Mouse (Mus musculus): ENCODE measurements at regions not wholly inside any gene's neighbourhood (a gene's known extent, or its start where the extent isn't known, plus 50 kb on each side); places are given as distances from the start of the nearest gene placed in this dataset.

DNA sequence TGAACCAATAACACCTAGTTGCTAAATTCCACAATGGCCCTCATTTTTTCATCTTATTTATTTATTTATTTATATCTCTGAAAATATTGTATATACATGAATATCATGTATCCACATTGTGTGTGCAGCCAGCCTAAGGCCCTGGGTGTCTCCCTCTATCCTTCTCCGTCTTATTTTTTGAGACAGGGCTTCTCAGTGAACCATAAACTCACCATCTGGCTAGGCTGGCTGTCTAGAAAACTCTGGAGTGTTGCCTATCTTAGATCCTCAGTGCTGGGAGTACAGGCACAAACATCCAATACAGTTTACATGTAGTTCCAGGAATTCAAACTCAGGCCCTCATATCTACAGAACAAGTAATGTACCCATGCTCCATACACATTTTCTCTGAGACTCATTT is 139.7 kb upstream of the Chrm2 start:
- Histone ChIP-seq H3K4me2 (ENCODE audit: low read length) (no peak overlapping the region), H3K9me3 (replicated peaks; ENCODE audit: control insufficient read depth, low read length) (no peaks in the 10 kb centered on the region), H3K27ac (ENCODE audit: low read depth, low read length) (no peak overlapping the region), H3K9ac (ENCODE audit: low read length) (no peak overlapping the region), H3K27me3 (replicated peaks; ENCODE audit: control insufficient read depth, insufficient read depth, low read length) (no peaks in the 10 kb centered on the region), H3K4me3 (ENCODE audit: low read depth, low read length) (no peak overlapping the region), H3K36me3 (ENCODE audit: control insufficient read depth, insufficient read depth, low read length) (no peaks in the 10 kb centered on the region), H3K4me1 (ENCODE audit: control insufficient read depth, insufficient read depth, low read length) (no peaks in the 10 kb centered on the region)
- ATAC-seq (no peak), DNase-seq (ENCODE audit: low spot score) (no peak)
- 87% methylated on average over 1 of the region's 1 CpGs for WGBS

DNA sequence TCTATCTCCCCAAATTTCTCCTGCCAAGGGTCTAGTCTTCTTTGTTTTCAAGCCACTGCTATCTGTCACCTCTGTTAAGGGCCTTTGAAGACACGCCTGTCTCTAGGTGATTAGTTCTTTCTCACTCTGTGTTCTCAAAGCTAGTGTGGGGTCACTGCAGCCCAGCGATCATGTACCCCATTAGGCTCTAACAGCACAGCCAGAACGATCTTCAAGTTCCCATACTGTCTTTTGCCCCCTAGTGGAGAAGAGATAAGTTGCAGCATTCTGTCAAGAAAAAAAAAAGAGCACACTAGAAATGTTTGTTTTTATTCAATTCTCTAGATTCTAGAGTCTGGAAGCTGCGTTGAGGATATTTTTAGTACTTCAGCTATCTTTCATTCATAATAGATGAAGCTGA is 138.8 kb upstream of the Chrm2 start:
- ATAC-seq: no peak
- Histone ChIP-seq H3K27ac (ENCODE audit: low read depth, low read length) (no peak overlapping the region), H3K4me1 (ENCODE audit: control insufficient read depth, insufficient read depth, low read length) (no peaks in the 10 kb centered on the region), H3K9ac (ENCODE audit: low read length) (no peak overlapping the region), H3K9me3 (replicated peaks; ENCODE audit: control insufficient read depth, low read length) (no peaks in the 10 kb centered on the region), H3K4me3 (ENCODE audit: low read depth, low read length) (no peak overlapping the region), H3K27me3 (replicated peaks; ENCODE audit: control insufficient read depth, insufficient read depth, low read length) (no peaks in the 10 kb centered on the region), H3K36me3 (ENCODE audit: control insufficient read depth, insufficient read depth, low read length) (no peaks in the 10 kb centered on the region), H3K4me2 (ENCODE audit: low read length) (no peak overlapping the region)
- WGBS: 28% methylated on average over 4 of the region's 4 CpGs
- DNase-seq (ENCODE audit: low spot score): peak; percentile 72

DNA sequence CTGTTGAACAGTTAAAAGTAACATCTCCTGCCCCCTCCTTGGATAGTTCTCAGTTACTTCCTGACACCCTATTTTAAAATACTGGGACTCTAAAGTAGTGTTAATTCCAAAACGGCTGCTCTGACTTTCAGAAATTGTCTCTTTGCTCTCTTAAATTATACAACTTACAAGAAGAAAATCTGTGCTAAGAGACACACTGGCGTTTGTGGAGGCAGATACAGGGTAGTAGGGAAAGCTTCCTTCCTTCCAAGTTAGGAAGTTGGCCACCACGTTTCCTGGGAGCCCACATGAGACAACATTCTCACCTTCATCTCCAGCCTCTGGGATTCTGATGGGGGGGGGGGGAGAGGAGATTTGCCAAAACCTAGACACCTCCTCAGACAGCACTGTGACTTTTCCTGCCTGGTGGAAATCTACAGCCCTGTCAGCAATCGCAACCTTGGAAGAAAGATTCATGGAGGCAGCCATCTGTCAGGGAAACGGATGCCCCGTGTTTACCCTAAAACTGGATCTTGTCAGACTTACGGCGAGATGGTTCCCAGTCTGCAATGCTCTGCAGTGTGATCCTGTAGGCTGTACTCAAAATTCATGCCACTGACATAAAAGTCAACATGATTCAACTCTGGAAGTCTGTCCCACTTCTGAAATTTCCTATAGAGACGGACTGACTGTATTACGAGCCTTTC is 121.0 kb upstream of the Chrm2 start:
- ATAC-seq (peak; percentile 52; the same call in 1 of the 2 replicates), DNase-seq (ENCODE audit: low spot score) (peak; percentile 8)
- 85% methylated on average over 10 of the region's 10 CpGs for WGBS

DNA sequence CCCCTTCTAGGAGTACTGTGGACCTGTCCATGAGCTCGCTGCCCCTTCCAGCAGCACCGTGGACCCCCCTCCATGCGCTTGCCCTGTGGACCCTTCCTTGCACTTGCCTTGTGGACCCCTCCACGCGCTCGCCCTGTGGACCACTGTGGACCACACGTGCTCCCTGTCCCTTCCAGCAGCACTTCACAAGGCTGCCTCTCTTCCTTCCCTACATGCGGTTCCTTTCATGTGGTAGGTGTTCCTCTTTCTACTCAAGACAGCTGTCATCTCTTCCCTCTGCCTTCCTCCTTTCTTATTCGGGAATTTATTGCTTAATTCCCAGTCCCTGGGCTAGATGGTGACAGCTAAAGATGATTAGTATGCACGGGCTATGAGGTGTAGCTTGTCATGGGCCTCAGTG is 101.2 kb upstream of the Chrm2 start:
- Histone ChIP-seq H3K9me3 (replicated peaks; ENCODE audit: control insufficient read depth, low read length) (no peaks in the 10 kb centered on the region), H3K27ac (ENCODE audit: low read depth, low read length) (no peak overlapping the region), H3K4me3 (ENCODE audit: low read depth, low read length) (no peak overlapping the region), H3K36me3 (ENCODE audit: control insufficient read depth, insufficient read depth, low read length) (no peaks in the 10 kb centered on the region), H3K4me1 (ENCODE audit: control insufficient read depth, insufficient read depth, low read length) (no peaks in the 10 kb centered on the region), H3K9ac (ENCODE audit: low read length) (no peak overlapping the region), H3K27me3 (replicated peaks; ENCODE audit: control insufficient read depth, insufficient read depth, low read length) (no peaks in the 10 kb centered on the region), H3K4me2 (ENCODE audit: low read length) (no peak overlapping the region)
- 81% methylated on average over 10 of the region's 10 CpGs for WGBS
- no peak for DNase-seq (ENCODE audit: low spot score)
- no peak for ATAC-seq

More for the DNA sequence above, 121.0 kb upstream of the Chrm2 start:
- Histone ChIP-seq H3K4me1 (ENCODE audit: control insufficient read depth, insufficient read depth, low read length) (no peaks in the 10 kb centered on the region), H3K9me3 (replicated peaks; ENCODE audit: control insufficient read depth, low read length) (no peaks in the 10 kb centered on the region), H3K4me3 (ENCODE audit: low read depth, low read length) (no peak overlapping the region), H3K4me2 (ENCODE audit: low read length) (no peak overlapping the region), H3K27me3 (replicated peaks; ENCODE audit: control insufficient read depth, insufficient read depth, low read length) (no peaks in the 10 kb centered on the region), H3K27ac (ENCODE audit: low read depth, low read length) (no peak overlapping the region), H3K9ac (ENCODE audit: low read length) (no peak overlapping the region), H3K36me3 (ENCODE audit: control insufficient read depth, insufficient read depth, low read length) (no peaks in the 10 kb centered on the region)

DNA sequence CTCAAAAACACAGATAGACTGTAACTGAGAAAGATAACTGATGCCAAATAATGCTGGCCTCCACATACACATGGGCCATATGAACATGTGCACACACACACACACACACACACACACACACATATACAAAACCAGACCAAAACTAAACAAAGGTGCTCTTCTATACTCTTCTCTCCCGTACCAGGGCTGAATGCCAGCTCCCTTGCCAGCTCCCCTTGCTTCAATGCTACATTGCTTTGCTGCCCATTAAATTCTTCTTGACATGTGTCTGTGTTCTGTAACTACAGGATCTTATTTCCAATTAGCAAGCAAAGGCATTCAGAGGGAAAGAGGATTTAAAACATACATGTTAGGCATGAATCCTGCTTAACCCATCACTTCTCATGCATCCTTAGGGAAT is 74.3 kb upstream of the Chrm2 start:
- Histone ChIP-seq H3K27ac (ENCODE audit: low read depth, low read length) (no peak overlapping the region), H3K4me2 (ENCODE audit: low read length) (no peak overlapping the region), H3K9me3 (replicated peaks; ENCODE audit: control insufficient read depth, low read length) (no peaks in the 10 kb centered on the region), H3K9ac (ENCODE audit: low read length) (no peak overlapping the region), H3K4me3 (ENCODE audit: low read depth, low read length) (no peak overlapping the region), H3K36me3 (ENCODE audit: control insufficient read depth, insufficient read depth, low read length) (no peaks in the 10 kb centered on the region), H3K4me1 (ENCODE audit: control insufficient read depth, insufficient read depth, low read length) (no peaks in the 10 kb centered on the region), H3K27me3 (replicated peaks; ENCODE audit: control insufficient read depth, insufficient read depth, low read length) (no peaks in the 10 kb centered on the region)
- WGBS: 12% methylated on average over 1 of the region's 1 CpGs
- peak; percentile 17 for DNase-seq (ENCODE audit: low spot score)
- ATAC-seq: no peak

All from forebrain, embryonic 14.5 days (tissue).